Mouse (Mus musculus) E14TG2a.4 (cell line): ENCODE data around the gene Cerk.

Source experiments
- CTCF ChIP-seq: conservative IDR thresholded peaks from 2 replicates; pipeline ENCODE4 v1.5.1; 2014; ENCODE audit warnings: low read length
- NANOG ChIP-seq: IDR thresholded peaks from 2 replicates; pipeline ENCODE4 v1.6.1; 2014; ENCODE audit warnings: borderline replicate concordance, low read length, mixed read lengths

- no peak for TF ChIP-seq CTCF
- TF ChIP-seq NANOG: no peak
These were observed 73.1 kb downstream of the Cerk start for GRCm38 (mm10) chr15:86112707-86113341.
